Mouse (Mus musculus) cerebellum, postnatal 4 days (tissue): Measurements from ENCODE around the gene Rab33a.

Source experiments
- DNase-seq, 2 experiments: peaks; one replicate each; pipeline ENCODE4 v3.0.0; 2022; ENCODE audit warnings: low spot score in 2 of 2, mixed read lengths in 1 of 2

The Rab33a gene

GRCm38 (mm10) chrX:48518808-48519548, at the start of gene Rab33a:
TSS of gene Rab33a (plus strand) at chrX:48519285.
- peak in 1 of 2 experiments; percentile 17 for DNase-seq

GRCm38 (mm10) chrX:48481095-48481494, 38.0 kb upstream of the Rab33a start:
- DNase-seq, result no peak

- DNase-seq, result no peak
Observed at GRCm38 (mm10) chrX:48481687-48482086, 37.4 kb upstream of the Rab33a start.

- no peak for DNase-seq
Observed at GRCm38 (mm10) chrX:48493763-48494162, 25.3 kb upstream of the Rab33a start.

- peak; percentile 66 to 81 for DNase-seq
Observed at GRCm38 (mm10) chrX:48513166-48513807, 5.8 kb upstream of the Rab33a start, which contains the start of gene Aifm1. TSS of gene Aifm1 (minus strand) at chrX:48513563.

- DNase-seq, result no peak
Observed at GRCm38 (mm10) chrX:48513824-48514223, 5.3 kb upstream of the Rab33a start.

GRCm38 (mm10) chrX:48518211-48518807, 776 bp upstream of the Rab33a start:
- peak in 1 of 2 experiments; percentile 54 for DNase-seq

GRCm38 (mm10) chrX:48519549-48520085, 532 bp downstream of the Rab33a start:
- DNase-seq, result no peak

GRCm38 (mm10) chrX:48521651-48522050, 2.6 kb downstream of the Rab33a start:
- no peak for DNase-seq

GRCm38 (mm10) chrX:48523512-48523911, 4.4 kb downstream of the Rab33a start:
- DNase-seq, result no peak

- no peak for DNase-seq
Observed at GRCm38 (mm10) chrX:48525332-48525731, 6.2 kb downstream of the Rab33a start.

GRCm38 (mm10) chrX:48525866-48526265, 6.8 kb downstream of the Rab33a start:
- no peak for DNase-seq

GRCm38 (mm10) chrX:48526435-48526834, 7.3 kb downstream of the Rab33a start:
- no peak for DNase-seq

- DNase-seq, result peak; percentile 49 to 70
Observed at GRCm38 (mm10) chrX:48532175-48532574, 13.1 kb downstream of the Rab33a start.
